Mouse (Mus musculus) stomach, embryonic 14.5 days (tissue): ENCODE results near the gene Mapk13. TPM values are rescaled to one million over a fixed set of nuclear protein-coding genes. Genes with fewer than 3 reads are reported as not detected.
"Not testable (repeated sequence)": the region's sequence is repeated elsewhere in the genome, so short reads cannot be mapped to it uniquely, and the experiment has no call there.

Experiments used
- ATAC-seq: fragments of 200-750 bp; cut with Nextera tagmentation; 2 replicates; pipeline ENCODE4 v1.8.0; 2017; ENCODE audit warnings: low read depth, moderate TSS enrichment; ENCODE audit not compliant: insufficient number of reproducible peaks, insufficient read depth, low FRiP score
- H3K27ac ChIP-seq: fragments of 300-500 bp; sonication (generic); 2 replicates; pipeline ENCODE4 v1.5.1; 2014; ENCODE audit warnings: mild to moderate bottlenecking, low read length, moderate library complexity, mixed read lengths
- H3K27me3 ChIP-seq: fragments of 300-500 bp; sonication (generic); 2 replicates; pipeline ENCODE4 v1.6.1; 2014; ENCODE audit warnings: low read length, control low read depth, mixed read lengths; ENCODE audit not compliant: control insufficient read depth, insufficient read depth
- H3K36me3 ChIP-seq: fragments of 300-500 bp; sonication (generic); 2 replicates; pipeline ENCODE4 v1.6.1; 2014; ENCODE audit warnings: mild to moderate bottlenecking, control low read depth, low read length, moderate library complexity, mixed read lengths; ENCODE audit not compliant: control insufficient read depth, insufficient read depth
- H3K4me1 ChIP-seq: fragments of 300-500 bp; sonication (generic); 2 replicates; pipeline ENCODE4 v1.6.1; 2014; ENCODE audit warnings: low read length, control low read depth, mixed read lengths; ENCODE audit not compliant: control insufficient read depth, insufficient read depth
- H3K4me2 ChIP-seq: fragments of 300-500 bp; sonication (generic); replicated peaks from 2 replicates; pipeline ENCODE4 v1.6.1; 2014; ENCODE audit warnings: low read depth, low read length, control low read depth
- H3K4me3 ChIP-seq: fragments of 300-500 bp; sonication (generic); 2 replicates; pipeline ENCODE4 v1.5.1; 2014; ENCODE audit warnings: low read depth, low read length, control low read depth
- H3K9ac ChIP-seq: fragments of 300-500 bp; sonication (generic); replicated peaks from 2 replicates; pipeline ENCODE4 v1.6.1; 2014; ENCODE audit warnings: low read depth, mild to moderate bottlenecking, control low read depth, low read length, moderate library complexity, mixed read lengths
- H3K9me3 ChIP-seq: fragments of 300-500 bp; sonication (generic); 2 replicates; pipeline ENCODE4 v1.6.1; 2016; ENCODE audit warnings: low read depth, low read length, control low read depth; ENCODE audit not compliant: control insufficient read depth
- WGBS: fragments of 180-500 bp; shearing (Covaris S2); extraction: QIAGEN DNeasy Blood & Tissue Kit; methylation state at CpG from one replicate; pipeline ENCODE4 v1.1.7; 2014; 5-methylcytosine and 5-hydroxymethylcytosine counted together
- polyA plus RNA-seq: library from polyadenylated mRNA; unstranded; fragments of >200 nt; fragmentation: Nextera tagmentation; extraction: Ambion mirVana; gene quantifications from 2 replicates; pipeline ENCODE4 v1.2.1, GENCODE M21; 2014

Gene Mapk13
- polyA plus RNA-seq, 1 experiment from 2014 or later, result 78.3 TPM

DNA sequence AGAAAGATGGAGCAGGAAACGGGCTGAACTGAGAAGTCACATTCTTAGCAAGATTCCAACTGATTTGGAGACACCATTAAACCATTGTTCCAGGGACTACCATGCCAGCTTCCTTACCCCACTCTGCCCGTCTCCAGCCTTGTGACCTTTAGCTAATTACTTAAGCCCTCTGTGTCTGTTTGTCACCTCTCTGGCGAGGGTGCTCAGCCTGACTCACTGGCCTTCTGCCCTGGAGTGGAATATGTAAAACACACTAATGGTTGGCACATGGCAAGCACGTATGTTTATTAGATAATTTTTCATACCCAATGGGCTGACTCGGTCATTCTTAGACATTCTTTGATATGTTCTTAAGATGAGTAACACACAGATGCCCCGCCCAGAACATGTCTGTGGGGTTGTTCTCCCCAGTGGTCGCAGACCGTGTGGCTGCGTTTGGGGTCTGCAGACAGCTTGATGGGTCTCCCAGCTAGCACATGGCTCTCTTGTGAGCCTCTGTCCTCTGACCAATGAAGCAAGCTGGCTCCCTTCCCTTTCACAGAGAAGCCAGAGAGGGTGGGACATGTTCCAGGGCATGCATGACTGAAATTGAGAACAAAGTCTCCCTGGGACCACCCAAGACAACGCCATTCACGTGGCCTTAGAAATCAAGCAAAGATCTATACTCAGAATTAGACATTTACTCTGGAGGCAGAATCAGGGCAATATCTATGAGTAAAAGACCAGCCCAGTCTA lies 2.1 kb upstream of the Mapk13 start:
- peaks cover 3% of the 10 kb centered on the region; the same call in 1 of the 2 replicates for H3K4me1 ChIP-seq
- 74% methylated on average over 11 of the region's 11 CpGs for WGBS

DNA sequence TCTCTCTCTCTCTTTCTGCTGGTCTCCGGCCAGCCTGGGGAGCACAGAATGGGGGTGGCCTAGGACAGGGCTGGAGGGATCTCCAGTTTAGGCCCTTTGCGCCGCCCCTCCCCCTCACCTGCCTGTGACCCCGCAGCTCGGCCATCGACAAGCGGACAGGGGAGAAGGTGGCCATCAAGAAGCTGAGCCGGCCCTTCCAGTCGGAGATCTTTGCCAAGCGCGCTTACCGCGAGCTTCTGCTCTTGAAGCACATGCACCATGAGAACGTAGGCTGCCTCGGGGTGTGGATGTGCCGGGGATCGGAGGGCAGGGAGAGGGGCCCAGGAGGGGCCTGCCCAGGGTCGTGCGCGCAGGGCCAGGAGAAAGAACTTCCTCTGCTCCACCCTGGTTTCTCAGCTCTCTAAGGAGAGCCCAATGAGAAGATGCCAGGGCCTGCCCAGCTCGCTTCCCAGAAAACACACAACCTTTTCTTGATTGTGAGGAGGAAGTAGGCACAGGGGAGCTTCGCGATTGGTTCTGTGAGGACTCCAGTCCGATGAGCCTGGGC lies 851 bp downstream of the Mapk13 start:
- ATAC-seq, result peak; percentile 44; the same call in 1 of the 2 replicates
- H3K9me3 ChIP-seq, result no peaks in the 10 kb centered on the region
- no peaks in the 10 kb centered on the region for H3K27me3 ChIP-seq
- 3% methylated on average over 24 of the region's 24 CpGs for WGBS
- H3K27ac ChIP-seq, result peak overlapping the region; percentile 49; the same call in 1 of the 2 replicates
- peaks cover 3% of the 10 kb centered on the region; the same call in 1 of the 2 replicates for H3K4me1 ChIP-seq
- peak overlapping the region; percentile 49 for H3K4me3 ChIP-seq
- peak overlapping the region; percentile 53 for H3K9ac ChIP-seq
- peak overlapping the region; percentile 66 for H3K4me2 ChIP-seq
- H3K36me3 ChIP-seq, result no peaks in the 10 kb centered on the region

More for the DNA sequence above, 2.1 kb upstream of the Mapk13 start:
- Histone ChIP-seq H3K27me3 (no peaks in the 10 kb centered on the region), H3K27ac (no peak overlapping the region), H3K4me2 (no peak overlapping the region), H3K4me3 (no peak overlapping the region), H3K9me3 (no peaks in the 10 kb centered on the region), H3K9ac (no peak overlapping the region), H3K36me3 (no peaks in the 10 kb centered on the region)
- ATAC-seq, result no peak

- Histone ChIP-seq H3K27me3 (no peaks in the 10 kb centered on the region), H3K9ac (no peak overlapping the region), H3K27ac (no peak overlapping the region), H3K4me2 (no peak overlapping the region), H3K4me1 (peaks cover 3% of the 10 kb centered on the region; the same call in 1 of the 2 replicates), H3K9me3 (no peaks in the 10 kb centered on the region), H3K4me3 (no peak overlapping the region), H3K36me3 (no peaks in the 10 kb centered on the region)
- ATAC-seq, result no peak
- 90% methylated on average over 5 of the region's 5 CpGs for WGBS
Observed at GRCm38 (mm10) chr17:28771289-28771688, 2.2 kb downstream of the Mapk13 start.

GRCm38 (mm10) chr17:28774303-28774702 lies 5.2 kb downstream of the Mapk13 start:
- H3K9me3 ChIP-seq, H3K4me3 ChIP-seq, H3K27ac ChIP-seq, H3K4me2 ChIP-seq, H3K9ac ChIP-seq, H3K36me3 ChIP-seq, H3K4me1 ChIP-seq, ATAC-seq, H3K27me3 ChIP-seq: not testable (repeated sequence)
- 95% methylated on average over 8 of the region's 9 CpGs for WGBS

- no peaks in the 10 kb centered on the region for H3K36me3 ChIP-seq
- H3K9ac ChIP-seq, result no peak overlapping the region
- WGBS, result 69% methylated on average over 4 of the region's 4 CpGs
- H3K4me2 ChIP-seq, result no peak overlapping the region
- H3K27ac ChIP-seq, result no peak overlapping the region
- H3K27me3 ChIP-seq, result no peaks in the 10 kb centered on the region
- no peak for ATAC-seq
- H3K9me3 ChIP-seq, result no peaks in the 10 kb centered on the region
- no peaks in the 10 kb centered on the region; the same call in 1 of the 2 replicates for H3K4me1 ChIP-seq
- H3K4me3 ChIP-seq, result no peak overlapping the region
Observed at GRCm38 (mm10) chr17:28775161-28775560, 6.1 kb downstream of the Mapk13 start.

GRCm38 (mm10) chr17:28776817-28777216 lies 7.7 kb downstream of the Mapk13 start:
- Histone ChIP-seq H3K4me2 (no peak overlapping the region), H3K4me1 (0 out of 2 replicates have a peak, but pooled peaks cover 7% of the 10 kb centered on the region), H3K9me3 (no peaks in the 10 kb centered on the region), H3K36me3 (no peaks in the 10 kb centered on the region), H3K4me3 (no peak overlapping the region), H3K27me3 (no peaks in the 10 kb centered on the region), H3K9ac (no peak overlapping the region), H3K27ac (no peak overlapping the region)
- 96% methylated on average over 3 of the region's 3 CpGs for WGBS
- no peak for ATAC-seq

- Histone ChIP-seq H3K27me3 (no peaks in the 10 kb centered on the region), H3K4me2 (no peak overlapping the region), H3K9ac (no peak overlapping the region), H3K36me3 (no peaks in the 10 kb centered on the region), H3K4me1 (0 out of 2 replicates have a peak, but pooled peaks cover 7% of the 10 kb centered on the region), H3K27ac (no peak overlapping the region), H3K4me3 (no peak overlapping the region), H3K9me3 (no peaks in the 10 kb centered on the region)
- 83% methylated on average over 16 of the region's 16 CpGs for WGBS
- ATAC-seq, result no peak
Observed at GRCm38 (mm10) chr17:28777231-28778005, 8.3 kb downstream of the Mapk13 start.

- no peak overlapping the region for H3K27ac ChIP-seq
- WGBS, result 86% methylated on average over 3 of the region's 3 CpGs
- no peak overlapping the region for H3K9ac ChIP-seq
- ATAC-seq, result no peak
- no peak overlapping the region for H3K4me2 ChIP-seq
- no peaks in the 10 kb centered on the region for H3K36me3 ChIP-seq
- no peaks in the 10 kb centered on the region for H3K9me3 ChIP-seq
- H3K4me3 ChIP-seq, result no peak overlapping the region
- 0 out of 2 replicates have a peak, but pooled peaks cover 7% of the 10 kb centered on the region for H3K4me1 ChIP-seq
- no peaks in the 10 kb centered on the region for H3K27me3 ChIP-seq
Observed at GRCm38 (mm10) chr17:28779735-28780134, 10.6 kb downstream of the Mapk13 start.
